Mouse (Mus musculus) C2C12 (cell line): ENCODE data around the gene Gm38392. TPM values are rescaled to one million over a fixed set of nuclear protein-coding genes. Genes with fewer than 3 reads are reported as not detected.

Experiments
- H3K27me3 ChIP-seq: one replicate; pipeline ENCODE4 v1.6.1; 2011; ENCODE audit not compliant: control insufficient read depth, insufficient read depth, insufficient read length
- H3K36me3 ChIP-seq: one replicate; pipeline ENCODE4 v1.6.1; 2011; ENCODE audit not compliant: control insufficient read depth, insufficient read depth
- H3K4me3 ChIP-seq: one replicate; pipeline ENCODE4 v1.5.1; 2011; ENCODE audit warnings: mild to moderate bottlenecking, control low read depth; ENCODE audit not compliant: poor library complexity, insufficient read depth, severe bottlenecking
- H3K79me2 ChIP-seq: one replicate; pipeline ENCODE4 v1.6.1; 2011; ENCODE audit not compliant: control insufficient read depth, insufficient read depth
- H3K79me3 ChIP-seq: one replicate; pipeline ENCODE4 v1.6.1; 2011; ENCODE audit warnings: low read depth, control low read depth
- H3ac ChIP-seq: one replicate; pipeline ENCODE3; 2011; ENCODE audit warnings: low read depth; ENCODE audit not compliant: control insufficient read depth, insufficient read length
- CEBPB ChIP-seq: IDR thresholded peaks from one replicate; pipeline ENCODE4 v1.6.1; 2011; ENCODE audit warnings: low read depth, mild to moderate bottlenecking, control low read depth, moderate library complexity
- CTCF ChIP-seq: IDR thresholded peaks from one replicate; pipeline ENCODE4 v1.5.1; 2011; ENCODE audit not compliant: control insufficient read depth, insufficient read depth, insufficient read length
- FOSL1 ChIP-seq: IDR thresholded peaks from one replicate; pipeline ENCODE4 v1.8.0; 2011; ENCODE audit warnings: mild to moderate bottlenecking, low read length; ENCODE audit not compliant: poor library complexity, insufficient read depth, severe bottlenecking
- MAX ChIP-seq: IDR thresholded peaks from one replicate; pipeline ENCODE4 v1.6.1; 2011; ENCODE audit warnings: mild to moderate bottlenecking, control low read depth
- MYOD1 ChIP-seq: IDR thresholded peaks from one replicate; pipeline ENCODE4 v1.6.1; 2011; ENCODE audit warnings: low read depth; ENCODE audit not compliant: control insufficient read depth, insufficient read length
- MYOG ChIP-seq: IDR thresholded peaks from one replicate; pipeline ENCODE4 v1.6.1; 2011; ENCODE audit not compliant: control insufficient read depth, insufficient read length; ENCODE audit errors: extremely low read depth
- USF1 ChIP-seq: IDR thresholded peaks from one replicate; pipeline ENCODE4 v1.6.1; 2011; ENCODE audit warnings: low read depth, mild to moderate bottlenecking, control low read depth, moderate library complexity
- polyA plus RNA-seq: library from polyadenylated mRNA; unstranded; fragments of >200 nt; fragmentation: generic; extraction: Trizol; gene quantifications from one replicate; pipeline ENCODE4 v1.2.1, GENCODE M21; 2012; ENCODE audit warnings: missing spikeins

Gm38392 gene
- polyA plus RNA-seq, 1 experiment: not detected

- Histone ChIP-seq H3K4me3 (no peak overlapping the region), H3ac (no peak overlapping the region), H3K36me3 (no peaks in the 10 kb centered on the region), H3K27me3 (peaks cover 43% of the 10 kb centered on the region), H3K79me3 (no peaks in the 10 kb centered on the region), H3K79me2 (no peaks in the 10 kb centered on the region)
- TF ChIP-seq USF1 (no peak), MAX (no peak), MYOG (no peak), FOSL1 (no peak), MYOD1 (no peak), CEBPB (no peak), CTCF (no peak)
Observed at GRCm38 (mm10) chr3:88241045-88241786, 45.8 kb downstream of the Gm38392 start.

GRCm38 (mm10) chr3:88239446-88239845 lies 47.6 kb downstream of the Gm38392 start:
- no peak overlapping the region for H3ac ChIP-seq
- peaks cover 39% of the 10 kb centered on the region for H3K27me3 ChIP-seq
- TF ChIP-seq USF1 (no peak), FOSL1 (no peak), CEBPB (no peak), MAX (no peak), MYOG (no peak), CTCF (no peak), MYOD1 (no peak)
- H3K79me2 ChIP-seq: no peaks in the 10 kb centered on the region
- no peaks in the 10 kb centered on the region for H3K79me3 ChIP-seq
- H3K36me3 ChIP-seq: no peaks in the 10 kb centered on the region
- H3K4me3 ChIP-seq: no peak overlapping the region

- TF ChIP-seq USF1: no peak
- TF ChIP-seq MYOD1: no peak
- no peak for TF ChIP-seq FOSL1
- no peak for TF ChIP-seq MYOG
- no peak for TF ChIP-seq CTCF
- no peak for TF ChIP-seq CEBPB
- no peak for TF ChIP-seq MAX
- no peak overlapping the region for H3K4me3 ChIP-seq
- H3K36me3 ChIP-seq: no peaks in the 10 kb centered on the region
- H3K27me3 ChIP-seq: peaks cover 37% of the 10 kb centered on the region
- no peaks in the 10 kb centered on the region for H3K79me3 ChIP-seq
- no peak overlapping the region for H3ac ChIP-seq
- no peaks in the 10 kb centered on the region for H3K79me2 ChIP-seq
Observed at GRCm38 (mm10) chr3:88238866-88239391, 48.1 kb downstream of the Gm38392 start.

GRCm38 (mm10) chr3:88237556-88238194 lies 49.3 kb downstream of the Gm38392 start:
- Histone ChIP-seq H3ac (no peak overlapping the region), H3K79me3 (no peaks in the 10 kb centered on the region), H3K36me3 (no peaks in the 10 kb centered on the region), H3K27me3 (peaks cover 37% of the 10 kb centered on the region), H3K79me2 (no peaks in the 10 kb centered on the region), H3K4me3 (no peak overlapping the region)
- TF ChIP-seq MYOD1: no peak
- no peak for TF ChIP-seq USF1
- TF ChIP-seq MYOG: no peak

GRCm38 (mm10) chr3:88237161-88237555 lies 49.9 kb downstream of the Gm38392 start:
- Histone ChIP-seq H3K79me3 (no peaks in the 10 kb centered on the region), H3K79me2 (no peaks in the 10 kb centered on the region), H3ac (no peak overlapping the region), H3K4me3 (no peak overlapping the region), H3K36me3 (no peaks in the 10 kb centered on the region), H3K27me3 (peaks cover 38% of the 10 kb centered on the region)
- TF ChIP-seq MYOG (no peak), MAX (no peak), CTCF (no peak), FOSL1 (no peak), USF1 (no peak), CEBPB (no peak), MYOD1 (no peak)

- Histone ChIP-seq H3ac (no peak overlapping the region), H3K27me3 (peaks cover 38% of the 10 kb centered on the region), H3K79me2 (no peaks in the 10 kb centered on the region), H3K4me3 (no peak overlapping the region), H3K36me3 (no peaks in the 10 kb centered on the region), H3K79me3 (no peaks in the 10 kb centered on the region)
- no peak for TF ChIP-seq FOSL1
- no peak for TF ChIP-seq CTCF
- TF ChIP-seq USF1: no peak
- no peak for TF ChIP-seq MYOD1
- no peak for TF ChIP-seq MYOG
- no peak for TF ChIP-seq CEBPB
Observed at GRCm38 (mm10) chr3:88235616-88236015, 51.4 kb downstream of the Gm38392 start.
